Mouse (Mus musculus): ENCODE results near the gene Serpinf2. TPM values are rescaled to one million over a fixed set of nuclear protein-coding genes. Genes with fewer than 3 reads are reported as not detected.
"Not testable (repeated sequence)": the region's sequence is repeated elsewhere in the genome, so short reads cannot be mapped to it uniquely, and the experiment has no call there.

Gene Serpinf2
- polyA plus RNA-seq, 1 experiment, result 0.70 TPM

- H3K4me1 ChIP-seq (ENCODE audit: control insufficient read depth, insufficient read depth, low read length), result peaks cover 3% of the 10 kb centered on the region
- 85% methylated on average over 6 of the region's 6 CpGs for WGBS
- H3K4me3 ChIP-seq (replicated peaks; ENCODE audit: control insufficient read depth, low read depth, low read length), result no peak overlapping the region
- TF ChIP-seq CTCF (IDR thresholded peaks at IDR 0.05; ENCODE audit: control insufficient read depth, insufficient read depth, low read length) (no peak), POLR2A (IDR thresholded peaks at IDR 0.05; ENCODE audit: borderline replicate concordance, control insufficient read depth, low read depth, low read length) (no peak)
- H3K27ac ChIP-seq (ENCODE audit: control insufficient read depth, insufficient read depth, low read depth, low read length, poor library complexity), result no peak overlapping the region
These were observed 34.6 kb downstream of the Serpinf2 start for GRCm38 (mm10) chr11:75404801-75405200.

GRCm38 (mm10) chr11:75403301-75404052 lies 35.9 kb downstream of the Serpinf2 start:
- H3K27ac ChIP-seq (ENCODE audit: control insufficient read depth, insufficient read depth, low read depth, low read length, poor library complexity), result no peak overlapping the region
- H3K4me1 ChIP-seq (ENCODE audit: control insufficient read depth, insufficient read depth, low read length), result no peaks in the 10 kb centered on the region; the same call in 1 of the 2 replicates
- no peak overlapping the region for H3K4me3 ChIP-seq (replicated peaks; ENCODE audit: control insufficient read depth, low read depth, low read length)
- WGBS, result 78% methylated on average over 6 of the region's 6 CpGs
- no peak for TF ChIP-seq POLR2A (IDR thresholded peaks at IDR 0.05; ENCODE audit: borderline replicate concordance, control insufficient read depth, low read depth, low read length)
- TF ChIP-seq CTCF (IDR thresholded peaks at IDR 0.05; ENCODE audit: control insufficient read depth, insufficient read depth, low read length), result no peak

GRCm38 (mm10) chr11:75402271-75402690 lies 37.1 kb downstream of the Serpinf2 start:
- 60% methylated on average over 5 of the region's 5 CpGs for WGBS
- no peak for TF ChIP-seq POLR2A (IDR thresholded peaks at IDR 0.05; ENCODE audit: borderline replicate concordance, control insufficient read depth, low read depth, low read length)
- TF ChIP-seq CTCF (IDR thresholded peaks at IDR 0.05; ENCODE audit: control insufficient read depth, insufficient read depth, low read length), result peak; percentile 28; the same call in 1 of the 2 replicates
- no peak overlapping the region for H3K4me3 ChIP-seq (replicated peaks; ENCODE audit: control insufficient read depth, low read depth, low read length)
- H3K27ac ChIP-seq (ENCODE audit: control insufficient read depth, insufficient read depth, low read depth, low read length, poor library complexity), result no peak overlapping the region
- no peaks in the 10 kb centered on the region; the same call in 1 of the 2 replicates for H3K4me1 ChIP-seq (ENCODE audit: control insufficient read depth, insufficient read depth, low read length)

- 86% methylated on average over 9 of the region's 9 CpGs for WGBS
- H3K4me1 ChIP-seq (ENCODE audit: control insufficient read depth, insufficient read depth, low read length), result no peaks in the 10 kb centered on the region; the same call in 1 of the 2 replicates
- TF ChIP-seq CTCF (IDR thresholded peaks at IDR 0.05; ENCODE audit: control insufficient read depth, insufficient read depth, low read length) (no peak), POLR2A (IDR thresholded peaks at IDR 0.05; ENCODE audit: borderline replicate concordance, control insufficient read depth, low read depth, low read length) (no peak)
- H3K4me3 ChIP-seq (replicated peaks; ENCODE audit: control insufficient read depth, low read depth, low read length), result no peak overlapping the region
- no peak overlapping the region for H3K27ac ChIP-seq (ENCODE audit: control insufficient read depth, insufficient read depth, low read depth, low read length, poor library complexity)
These were observed 39.3 kb downstream of the Serpinf2 start for GRCm38 (mm10) chr11:75400099-75400498.

GRCm38 (mm10) chr11:75399411-75399841 lies 40.0 kb downstream of the Serpinf2 start:
- WGBS, result 81% methylated on average over 11 of the region's 11 CpGs
- Histone ChIP-seq H3K4me1 (ENCODE audit: control insufficient read depth, insufficient read depth, low read length) (no peaks in the 10 kb centered on the region; the same call in 1 of the 2 replicates), H3K27ac (ENCODE audit: control insufficient read depth, insufficient read depth, low read depth, low read length, poor library complexity) (no peak overlapping the region), H3K4me3 (replicated peaks; ENCODE audit: control insufficient read depth, low read depth, low read length) (no peak overlapping the region)
- TF ChIP-seq POLR2A (IDR thresholded peaks at IDR 0.05; ENCODE audit: borderline replicate concordance, control insufficient read depth, low read depth, low read length) (no peak), CTCF (IDR thresholded peaks at IDR 0.05; ENCODE audit: control insufficient read depth, insufficient read depth, low read length) (no peak)

- no peak overlapping the region for H3K4me3 ChIP-seq (replicated peaks; ENCODE audit: control insufficient read depth, low read depth, low read length)
- WGBS, result 75% methylated on average over 7 of the region's 7 CpGs
- no peaks in the 10 kb centered on the region; the same call in 1 of the 2 replicates for H3K4me1 ChIP-seq (ENCODE audit: control insufficient read depth, insufficient read depth, low read length)
- no peak for TF ChIP-seq POLR2A (IDR thresholded peaks at IDR 0.05; ENCODE audit: borderline replicate concordance, control insufficient read depth, low read depth, low read length)
- TF ChIP-seq CTCF (IDR thresholded peaks at IDR 0.05; ENCODE audit: control insufficient read depth, insufficient read depth, low read length), result no peak
- no peak overlapping the region for H3K27ac ChIP-seq (ENCODE audit: control insufficient read depth, insufficient read depth, low read depth, low read length, poor library complexity)
These were observed 41.9 kb downstream of the Serpinf2 start for GRCm38 (mm10) chr11:75397452-75397851.

- H3K4me3 ChIP-seq (replicated peaks; ENCODE audit: control insufficient read depth, low read depth, low read length), result no peak overlapping the region
- WGBS, result 8% methylated on average over 1 of the region's 1 CpGs
These were observed 43.8 kb downstream of the Serpinf2 start for GRCm38 (mm10) chr11:75395611-75396010.

GRCm38 (mm10) chr11:75383529-75383928 lies 55.9 kb downstream of the Serpinf2 start:
- H3K4me3 ChIP-seq (replicated peaks; ENCODE audit: control insufficient read depth, low read depth, low read length); H3K4me1 ChIP-seq (ENCODE audit: control insufficient read depth, insufficient read depth, low read length); H3K27ac ChIP-seq (ENCODE audit: control insufficient read depth, insufficient read depth, low read depth, low read length, poor library complexity): not testable (repeated sequence)
- 6% methylated on average over 3 of the region's 3 CpGs for WGBS

More at GRCm38 (mm10) chr11:75395611-75396010, 43.8 kb downstream of the Serpinf2 start:
- no peak for TF ChIP-seq POLR2A (IDR thresholded peaks at IDR 0.05; ENCODE audit: borderline replicate concordance, control insufficient read depth, low read depth, low read length)
- no peaks in the 10 kb centered on the region; the same call in 1 of the 2 replicates for H3K4me1 ChIP-seq (ENCODE audit: control insufficient read depth, insufficient read depth, low read length)
- H3K27ac ChIP-seq (ENCODE audit: control insufficient read depth, insufficient read depth, low read depth, low read length, poor library complexity), result no peak overlapping the region

Other genes with a start within 250 kb of the Serpinf2 start
- gene Dph1, start 248.3 kb downstream of the Serpinf2 start, polyA plus RNA-seq (2011; ENCODE audit: insufficient read depth, insufficient read length, low replicate concordance, missing spikeins), result 3.5 and 5.9 TPM in 2 replicates
- gene Rtn4rl1, start 245.8 kb downstream of the Serpinf2 start, polyA plus RNA-seq (2011; ENCODE audit: insufficient read depth, insufficient read length, low replicate concordance, missing spikeins), result 0.65 and 0.85 TPM in 2 replicates
- gene Rpa1, start 91.3 kb downstream of the Serpinf2 start, polyA plus RNA-seq (2011; ENCODE audit: insufficient read depth, insufficient read length, low replicate concordance, missing spikeins), result 40.3 and 44.6 TPM in 2 replicates
- gene Smyd4, start 91.2 kb downstream of the Serpinf2 start, polyA plus RNA-seq (2011; ENCODE audit: insufficient read depth, insufficient read length, low replicate concordance, missing spikeins), result 1.1 and 2.0 TPM in 2 replicates
- gene Serpinf1, start 16.9 kb downstream of the Serpinf2 start, polyA plus RNA-seq (2011; ENCODE audit: insufficient read depth, insufficient read length, low replicate concordance, missing spikeins), result 16.7 and 18.3 TPM in 2 replicates
- 21.0 and 33.5 TPM in 2 replicates for gene Wdr81, start 15.1 kb upstream of the Serpinf2 start, polyA plus RNA-seq (2011; ENCODE audit: insufficient read depth, insufficient read length, low replicate concordance, missing spikeins)
- gene Tlcd2, start 22.1 kb upstream of the Serpinf2 start, polyA plus RNA-seq (2011; ENCODE audit: insufficient read depth, insufficient read length, low replicate concordance, missing spikeins), result 1.2 and 5.0 TPM in 2 replicates
- 18.5 and 35.4 TPM in 2 replicates for gene Prpf8, start 47.2 kb upstream of the Serpinf2 start, polyA plus RNA-seq (2011; ENCODE audit: insufficient read depth, insufficient read length, low replicate concordance, missing spikeins)
- gene Rilp, start 70.5 kb upstream of the Serpinf2 start, polyA plus RNA-seq (2011; ENCODE audit: insufficient read depth, insufficient read length, low replicate concordance, missing spikeins), result 1.3 and 3.2 TPM in 2 replicates
- 3.9 and 8.4 TPM in 2 replicates for gene Scarf1, start 73.9 kb upstream of the Serpinf2 start, polyA plus RNA-seq (2011; ENCODE audit: insufficient read depth, insufficient read length, low replicate concordance, missing spikeins)
- 16.6 and 20.4 TPM in 2 replicates for gene Slc43a2, start 92.1 kb upstream of the Serpinf2 start, polyA plus RNA-seq (2011; ENCODE audit: insufficient read depth, insufficient read length, low replicate concordance, missing spikeins)
- gene Pitpna, start 148.5 kb upstream of the Serpinf2 start, polyA plus RNA-seq (2011; ENCODE audit: insufficient read depth, insufficient read length, low replicate concordance, missing spikeins), result 76.6 and 102 TPM in 2 replicates
- gene Inpp5k, start 191.4 kb upstream of the Serpinf2 start, polyA plus RNA-seq (2011; ENCODE audit: insufficient read depth, insufficient read length, low replicate concordance, missing spikeins), result 34.2 and 58.2 TPM in 2 replicates
- gene Myo1c, start 210.9 kb upstream of the Serpinf2 start, polyA plus RNA-seq (2011; ENCODE audit: insufficient read depth, insufficient read length, low replicate concordance, missing spikeins), result 35.8 and 69.2 TPM in 2 replicates
- 14.9 and 39.7 TPM in 2 replicates for gene Crk, start 239.7 kb upstream of the Serpinf2 start, polyA plus RNA-seq (2011; ENCODE audit: insufficient read depth, insufficient read length, low replicate concordance, missing spikeins)

Data from bone marrow, adult 2 months (tissue).